Mouse (Mus musculus): ENCODE measurements around the gene 9630041A04Rik.

Gene 9630041A04Rik

GRCm38 (mm10) chr9:101990032-101990431 lies 128.4 kb downstream of the 9630041A04Rik start:
- in situ Hi-C loops (cut with MboI; ENCODE audit: low sequenced_read_pairs) = no loop called here

DNA sequence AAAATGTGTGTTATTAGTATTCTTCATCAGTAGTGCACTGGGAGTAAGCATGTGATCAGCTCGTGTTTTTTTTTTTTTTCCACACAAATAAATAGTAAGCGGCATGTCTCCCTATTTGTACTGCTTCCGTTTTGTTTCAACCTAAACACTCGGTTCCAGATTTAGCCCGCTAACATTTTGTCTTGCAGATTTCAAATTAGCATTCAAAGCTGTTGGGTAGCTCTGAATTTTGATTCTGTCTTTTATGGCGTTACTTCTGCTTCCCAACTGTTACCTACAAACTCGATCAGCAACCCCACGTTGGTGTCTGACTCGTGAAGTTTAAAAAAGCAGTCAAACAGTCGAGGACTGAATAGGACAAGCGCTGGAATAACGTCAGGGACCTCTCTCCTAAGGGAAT lies 129.2 kb downstream of the 9630041A04Rik start:
- in situ Hi-C loops (cut with MboI; ENCODE audit: low sequenced_read_pairs) = no loop called here

Data from CH12F3 (cell line).